Mouse (Mus musculus) ES-Bruce4 (cell line): Measurements from ENCODE around the gene Ndufc1. TPM values are rescaled to one million over a fixed set of nuclear protein-coding genes. Genes with fewer than 3 reads are reported as not detected.
"Not testable (repeated sequence)": the region's sequence is repeated elsewhere in the genome, so short reads cannot be mapped to it uniquely, and the experiment has no call there.

Experiments used
- H3K27ac ChIP-seq: 2 replicates; pipeline ENCODE4 v1.5.1; 2012; ENCODE audit warnings: low read length, inconsistent platforms; ENCODE audit not compliant: insufficient read depth
- H3K27me3 ChIP-seq: 2 replicates; pipeline ENCODE4 v1.6.1; 2012; ENCODE audit warnings: mild to moderate bottlenecking, low read length, inconsistent platforms; ENCODE audit not compliant: control insufficient read depth, poor library complexity, insufficient read depth, severe bottlenecking
- H3K36me3 ChIP-seq: 2 replicates; pipeline ENCODE4 v1.6.1; 2012; ENCODE audit warnings: inconsistent platforms, mild to moderate bottlenecking, low read length, moderate library complexity; ENCODE audit not compliant: control insufficient read depth, poor library complexity, insufficient read depth, severe bottlenecking
- H3K4me1 ChIP-seq: one replicate; pipeline ENCODE4 v1.8.1; 2011; ENCODE audit warnings: low read length; ENCODE audit not compliant: control insufficient read depth, insufficient read depth
- H3K4me3 ChIP-seq: 2 replicates; pipeline ENCODE4 v1.5.1; 2011; ENCODE audit warnings: low read depth, mild to moderate bottlenecking, low read length
- H3K9ac ChIP-seq: 2 replicates; pipeline ENCODE4 v1.6.1; 2012; ENCODE audit warnings: low read depth, mild to moderate bottlenecking, inconsistent platforms; ENCODE audit not compliant: poor library complexity, severe bottlenecking
- H3K9me3 ChIP-seq: replicated peaks from 2 replicates; pipeline ENCODE4 v1.6.1; 2012; ENCODE audit warnings: mild to moderate bottlenecking, low read length, inconsistent platforms; ENCODE audit not compliant: control insufficient read depth, poor library complexity, insufficient read depth, severe bottlenecking
- CTCF ChIP-seq: IDR thresholded peaks from one replicate; pipeline ENCODE4 v1.8.1; 2011; ENCODE audit warnings: low read depth, low read length
- EP300 ChIP-seq: IDR thresholded peaks from 2 replicates; pipeline ENCODE4 v1.6.1; 2011; ENCODE audit warnings: low read depth, low read length; ENCODE audit not compliant: insufficient read depth
- POLR2A ChIP-seq: IDR thresholded peaks from one replicate; pipeline ENCODE4 v1.8.1; 2011; ENCODE audit warnings: low read length; ENCODE audit not compliant: insufficient read depth
- polyA plus RNA-seq: library from polyadenylated mRNA; stranded (reverse); fragments of >200 nt; gene quantifications from 2 replicates; pipeline ENCODE4 v1.2.4, GENCODE M21; 2011; ENCODE audit warnings: low read depth; ENCODE audit not compliant: missing spikeins, insufficient read depth, insufficient read length

Ndufc1 gene
- polyA plus RNA-seq, 1 experiment, result 196 TPM

DNA sequence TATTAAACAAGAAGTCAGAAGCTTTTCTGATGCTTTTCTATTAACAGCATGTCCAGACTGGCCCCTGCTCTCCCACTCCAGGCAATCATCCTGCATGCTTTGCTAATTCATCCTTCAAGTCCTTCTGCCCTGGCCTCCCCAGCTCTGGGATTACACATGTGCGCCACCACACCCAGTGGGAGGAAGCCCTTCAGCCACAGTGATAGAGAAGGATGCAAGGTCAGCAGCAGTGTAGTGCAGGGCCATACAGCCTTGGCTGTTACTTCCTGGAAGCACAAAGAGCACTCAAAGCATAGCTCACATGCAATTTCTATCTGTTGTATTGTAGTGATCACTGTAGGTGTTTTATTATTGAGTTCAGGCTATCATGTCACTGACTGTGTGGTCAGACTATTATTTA lies 4.5 kb upstream of the Ndufc1 start:
- TF ChIP-seq CTCF (no peak), EP300 (no peak), POLR2A (no peak)
- Histone ChIP-seq H3K9me3 (no peaks in the 10 kb centered on the region), H3K4me3 (no peak overlapping the region), H3K9ac (no peak overlapping the region), H3K27ac (no peak overlapping the region), H3K36me3 (peaks cover 5% of the 10 kb centered on the region; the same call in 1 of the 2 replicates), H3K4me1 (no peaks in the 10 kb centered on the region), H3K27me3 (no peaks in the 10 kb centered on the region)

DNA sequence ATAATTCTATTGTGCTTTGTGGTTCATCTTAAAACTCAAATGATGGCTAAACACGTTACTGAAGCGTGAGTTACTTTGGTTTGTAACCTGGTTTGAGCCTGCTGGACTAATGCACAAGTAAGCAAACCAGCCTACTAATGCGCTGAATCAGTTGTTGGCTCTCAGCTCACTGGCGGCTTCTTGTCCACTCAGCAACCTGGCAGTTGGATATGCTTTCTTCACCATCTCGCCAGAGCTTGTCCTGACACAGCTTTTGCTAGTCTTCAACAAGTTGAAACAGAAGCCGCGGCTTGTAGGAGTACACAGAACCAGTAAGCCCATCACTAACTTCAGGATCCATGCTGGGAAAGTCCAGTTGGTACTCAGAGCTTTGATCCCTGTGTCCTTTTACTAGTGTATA lies 3.7 kb upstream of the Ndufc1 start:
- TF ChIP-seq CTCF, result no peak
- TF ChIP-seq EP300, result no peak
- no peak for TF ChIP-seq POLR2A
- Histone ChIP-seq H3K36me3 (no peaks in the 10 kb centered on the region), H3K27me3 (no peaks in the 10 kb centered on the region), H3K9ac (no peak overlapping the region), H3K4me3 (no peak overlapping the region), H3K9me3 (no peaks in the 10 kb centered on the region), H3K27ac (no peak overlapping the region), H3K4me1 (no peaks in the 10 kb centered on the region)

DNA sequence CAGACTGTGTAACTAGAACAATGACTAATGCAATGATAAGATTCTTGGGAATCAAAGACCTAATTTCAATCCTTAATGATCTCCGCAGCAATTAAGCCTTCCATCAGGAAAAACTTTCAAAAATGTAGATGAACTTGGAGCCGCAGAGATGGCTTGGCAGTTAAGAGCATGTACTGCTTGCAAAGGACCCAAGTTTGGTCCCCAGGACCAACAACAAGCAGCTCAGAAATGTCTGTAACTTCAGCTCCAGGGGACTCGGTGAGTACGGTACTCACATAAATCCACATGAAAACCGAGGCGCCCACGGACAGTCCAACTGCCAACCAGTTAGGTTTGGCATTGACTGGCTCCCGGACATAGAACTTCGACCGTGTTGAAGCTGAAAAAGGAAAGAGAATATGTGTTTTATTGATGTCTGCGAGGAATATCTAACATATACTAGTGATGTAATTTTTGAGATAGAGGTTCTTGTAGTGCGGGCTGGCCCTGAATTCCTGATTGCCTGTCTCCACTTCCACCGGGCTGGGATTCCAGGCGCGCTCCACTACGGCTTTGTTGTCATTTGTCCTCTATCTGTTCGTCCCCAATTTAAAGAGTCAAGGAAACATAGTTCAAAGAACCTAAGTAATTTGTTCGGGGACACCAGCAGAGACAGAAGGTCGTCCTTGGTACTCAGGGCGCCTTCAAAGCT lies 773 bp downstream of the Ndufc1 start:
- Histone ChIP-seq H3K4me3 (peak overlapping the region; percentile 81), H3K27me3 (no peaks in the 10 kb centered on the region), H3K4me1 (no peaks in the 10 kb centered on the region), H3K36me3 (peaks cover 14% of the 10 kb centered on the region), H3K9me3 (no peaks in the 10 kb centered on the region), H3K9ac (peak overlapping the region; percentile 91), H3K27ac (peak overlapping the region; percentile 22)
- no peak for TF ChIP-seq CTCF

DNA sequence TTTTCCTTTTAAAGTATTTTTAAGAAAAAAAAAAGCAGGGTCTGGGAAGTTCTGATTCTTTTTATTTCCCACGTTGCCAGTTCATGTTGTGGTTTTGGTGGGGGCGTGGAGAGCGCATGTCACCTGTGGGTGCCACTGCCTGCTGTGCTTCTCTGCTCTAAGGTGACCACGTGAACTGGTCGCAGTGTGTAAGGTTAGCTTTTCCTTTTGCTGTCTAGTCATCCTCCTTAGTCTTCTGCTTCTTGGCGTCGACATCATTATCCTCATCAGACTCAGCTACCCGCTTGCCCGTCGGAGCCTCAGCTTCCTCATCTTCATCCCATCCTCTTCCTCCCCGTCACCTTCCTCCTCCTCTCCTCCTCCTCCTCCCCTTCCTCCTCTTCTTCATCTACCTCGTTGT lies 6.2 kb downstream of the Ndufc1 start:
- no peak overlapping the region for H3K4me3 ChIP-seq
- no peak for TF ChIP-seq CTCF
- TF ChIP-seq EP300, result no peak
- TF ChIP-seq POLR2A, result no peak
- H3K27ac ChIP-seq, result no peak overlapping the region
- H3K36me3 ChIP-seq, result peaks cover 14% of the 10 kb centered on the region
- H3K9ac ChIP-seq, result no peak overlapping the region
- H3K27me3 ChIP-seq, result no peaks in the 10 kb centered on the region
- H3K4me1 ChIP-seq, result peaks cover 3% of the 10 kb centered on the region
- H3K9me3 ChIP-seq, result no peaks in the 10 kb centered on the region

DNA sequence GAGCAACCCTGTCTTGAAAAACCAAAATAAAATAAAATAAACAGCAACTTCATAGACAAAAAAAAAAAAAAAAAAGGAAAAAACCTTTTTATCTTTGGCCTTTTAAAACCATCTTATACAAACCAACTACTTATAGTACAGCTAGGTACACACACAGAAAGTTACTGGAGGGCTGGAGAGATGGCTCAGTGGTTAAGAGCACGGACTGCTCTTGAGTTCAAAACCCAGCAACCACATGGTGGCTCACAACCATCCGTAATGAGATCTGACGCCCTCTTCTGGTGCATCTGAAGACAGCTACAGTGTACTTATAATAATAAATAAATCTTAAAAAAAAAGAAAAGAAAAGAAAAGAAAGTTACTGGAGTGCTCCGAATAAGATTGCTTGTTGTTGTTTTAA lies 6.7 kb downstream of the Ndufc1 start:
- not testable (repeated sequence) for H3K27me3 ChIP-seq, H3K4me3 ChIP-seq, H3K27ac ChIP-seq, H3K9ac ChIP-seq, H3K4me1 ChIP-seq, H3K9me3 ChIP-seq
- H3K36me3 ChIP-seq, result peaks cover 14% of the 10 kb centered on the region

DNA sequence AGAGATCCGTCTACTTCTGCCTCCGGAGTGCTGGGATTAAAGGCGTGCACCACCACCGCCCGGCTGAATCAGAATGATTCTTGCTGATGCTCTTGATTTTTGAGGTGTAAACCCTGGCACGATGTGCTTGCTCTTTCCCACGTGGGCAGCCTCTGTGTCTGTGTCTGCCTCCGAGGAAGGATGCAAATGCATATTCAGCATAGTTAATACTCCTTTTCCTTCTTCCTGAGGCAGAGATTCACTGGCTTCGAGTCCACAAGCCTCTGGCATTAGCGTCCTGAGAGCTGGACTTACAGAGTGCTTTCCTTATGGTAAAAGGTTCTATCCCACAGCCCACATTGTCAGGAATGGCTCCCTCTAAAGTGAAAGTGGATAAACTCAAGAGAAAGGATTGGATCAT lies 8.1 kb downstream of the Ndufc1 start:
- Histone ChIP-seq H3K9ac (no peak overlapping the region), H3K9me3 (no peaks in the 10 kb centered on the region), H3K27ac (no peak overlapping the region), H3K36me3 (peaks cover 7% of the 10 kb centered on the region), H3K27me3 (no peaks in the 10 kb centered on the region), H3K4me1 (peaks cover 4% of the 10 kb centered on the region), H3K4me3 (0 out of 2 replicates have a peak overlapping the region, but pooled peaks have one; percentile 1)
- no peak for TF ChIP-seq EP300
- TF ChIP-seq CTCF, result no peak
- TF ChIP-seq POLR2A, result no peak
